Mouse (Mus musculus): ENCODE data around the gene Defb6.

The Defb6 gene

GRCm38 (mm10) chr8:19225161-19225560 is at the start of gene Defb6:
Gene Defb6, plus strand, starts transcription at chr8:19225478.
- DNase-seq = no peak

- DNase-seq = no peak
These were observed 12.8 kb downstream of the Defb6 start for GRCm38 (mm10) chr8:19238101-19238500.

- no peak for DNase-seq
These were observed 14.3 kb downstream of the Defb6 start, which contains the start of gene Defb46 for GRCm38 (mm10) chr8:19239616-19240015. Gene Defb46, plus strand, starts transcription at chr8:19239916.

- DNase-seq = no peak
These were observed 22.0 kb downstream of the Defb6 start, which contains the start of gene Defb5 for GRCm38 (mm10) chr8:19247280-19247679. Gene Defb5, plus strand, starts transcription at chr8:19247580.

GRCm38 (mm10) chr8:19258136-19258535 is 32.9 kb downstream of the Defb6 start:
- DNase-seq = no peak

GRCm38 (mm10) chr8:19259667-19260066 is 34.4 kb downstream of the Defb6 start:
- DNase-seq = no peak
